Mouse (Mus musculus) brain, embryonic 14.5 days (tissue): ENCODE measurements at regions not wholly inside any gene's neighbourhood (a gene's known extent, or its start where the extent isn't known, plus 50 kb on each side); places are given as distances from the start of the nearest gene placed in this dataset.

Source experiments
- CTCF ChIP-seq: fragments of 200-500 bp; IDR thresholded peaks from 2 replicates; pipeline ENCODE4 v1.5.1; 2012; ENCODE audit warnings: inconsistent platforms, mild to moderate bottlenecking, moderate library complexity, borderline replicate concordance; ENCODE audit not compliant: insufficient read depth, insufficient read length; ENCODE audit errors: extremely low read depth
- POLR2A ChIP-seq: fragments of 200-500 bp; IDR thresholded peaks from 2 replicates; pipeline ENCODE4 v1.6.1; 2012; ENCODE audit warnings: mild to moderate bottlenecking, inconsistent platforms, borderline replicate concordance; ENCODE audit not compliant: poor library complexity, insufficient read depth, insufficient read length, severe bottlenecking; ENCODE audit errors: extremely low read depth

DNA sequence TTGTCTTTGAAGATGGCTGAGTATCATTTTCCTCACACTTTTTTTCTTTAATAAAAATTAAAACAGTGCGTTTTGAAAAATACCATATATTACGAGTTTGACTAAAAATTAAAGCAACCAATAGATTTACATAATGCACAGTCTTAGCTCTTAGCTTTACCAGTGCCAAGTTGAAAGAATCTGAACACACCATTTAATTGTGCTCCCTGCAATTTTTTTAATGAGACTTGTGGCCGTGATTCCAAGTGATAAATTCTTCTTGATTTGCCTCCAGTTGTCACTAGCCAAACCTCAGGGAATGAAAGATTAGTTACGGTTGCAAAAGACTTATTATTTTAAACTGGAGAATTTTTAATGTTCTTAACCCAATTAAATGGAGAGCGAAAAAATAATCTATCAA, 127.5 kb upstream of the Rnf219 start:
- TF ChIP-seq CTCF (no peak), POLR2A (no peak)
